Mouse (Mus musculus): Measurements from ENCODE around the gene Hivep2. TPM values are rescaled to one million over a fixed set of nuclear protein-coding genes. Genes with fewer than 3 reads are reported as not detected.

The Hivep2 gene
- 10.4 and 11.7 TPM in 2 replicates for polyA plus RNA-seq (2015; fragmentation: Nextera tagmentation; extraction: Ambion mirVana)

DNA sequence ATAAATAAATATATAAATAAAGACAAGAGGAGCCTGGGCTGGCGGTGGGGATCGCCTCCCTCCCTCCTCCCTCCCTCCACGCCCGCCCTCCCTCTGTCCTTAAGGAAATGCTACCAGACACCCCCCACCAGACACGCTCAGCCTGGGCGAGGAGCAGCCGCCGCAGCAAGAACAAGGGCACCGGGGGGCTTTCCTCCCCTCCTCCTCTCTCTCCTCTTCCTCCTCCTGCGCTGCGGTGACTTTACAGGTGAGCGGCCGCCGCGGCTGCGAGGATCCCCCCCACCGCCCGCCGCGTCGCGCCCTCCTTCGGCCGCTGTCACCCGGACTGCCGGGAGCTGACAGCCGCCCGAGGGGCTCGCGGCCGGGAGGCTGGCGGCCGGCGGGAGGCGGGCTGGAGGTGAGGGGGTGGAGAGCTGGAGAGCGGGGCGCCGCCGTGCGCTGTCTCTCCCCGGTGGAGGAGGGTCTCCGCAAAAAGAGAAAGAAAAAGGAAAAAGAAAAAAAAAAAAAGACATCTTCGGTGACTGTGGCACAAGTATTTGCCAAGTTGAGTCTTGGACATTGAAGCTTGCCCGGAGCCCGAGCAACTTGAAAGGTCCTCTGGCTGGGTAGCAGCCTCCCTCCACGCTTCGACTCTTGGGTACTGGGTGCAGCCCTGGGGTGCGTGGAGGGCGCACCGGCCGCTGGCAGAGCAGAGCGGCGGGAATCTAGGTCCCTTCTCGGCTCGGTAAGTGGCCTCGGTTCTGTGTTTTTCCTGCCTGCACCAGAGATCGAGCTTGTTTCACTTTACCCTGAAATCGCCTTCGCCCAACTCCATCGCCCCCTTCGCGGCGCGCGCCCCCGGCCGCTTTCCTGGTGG, at the start of gene Hivep2:
Hivep2 (plus strand) TSS at position 102 of the 856 bp plus-strand sequence.
- Histone ChIP-seq H3K36me3 (no peaks in the 10 kb centered on the region), H3K9ac (replicated peaks) (peak within 1 kb of the TSS; percentile 97), H3K4me2 (peak within 1 kb of the TSS; percentile 98), H3K9me3 (replicated peaks) (no peaks in the 10 kb centered on the region), H3K27ac (replicated peaks) (peak within 1 kb of the TSS; percentile 99), H3K4me1 (peaks cover 13% of the 10 kb centered on the region), H3K4me3 (replicated peaks) (peak within 1 kb of the TSS; percentile 84), H3K27me3 (replicated peaks) (peaks cover 2% of the 10 kb centered on the region; the same call in 1 of the 2 replicates)
- under 1% methylated on average over 67 of the region's 67 CpGs for WGBS
- ATAC-seq (ENCODE audit: low FRiP score), result peak; percentile 51

DNA sequence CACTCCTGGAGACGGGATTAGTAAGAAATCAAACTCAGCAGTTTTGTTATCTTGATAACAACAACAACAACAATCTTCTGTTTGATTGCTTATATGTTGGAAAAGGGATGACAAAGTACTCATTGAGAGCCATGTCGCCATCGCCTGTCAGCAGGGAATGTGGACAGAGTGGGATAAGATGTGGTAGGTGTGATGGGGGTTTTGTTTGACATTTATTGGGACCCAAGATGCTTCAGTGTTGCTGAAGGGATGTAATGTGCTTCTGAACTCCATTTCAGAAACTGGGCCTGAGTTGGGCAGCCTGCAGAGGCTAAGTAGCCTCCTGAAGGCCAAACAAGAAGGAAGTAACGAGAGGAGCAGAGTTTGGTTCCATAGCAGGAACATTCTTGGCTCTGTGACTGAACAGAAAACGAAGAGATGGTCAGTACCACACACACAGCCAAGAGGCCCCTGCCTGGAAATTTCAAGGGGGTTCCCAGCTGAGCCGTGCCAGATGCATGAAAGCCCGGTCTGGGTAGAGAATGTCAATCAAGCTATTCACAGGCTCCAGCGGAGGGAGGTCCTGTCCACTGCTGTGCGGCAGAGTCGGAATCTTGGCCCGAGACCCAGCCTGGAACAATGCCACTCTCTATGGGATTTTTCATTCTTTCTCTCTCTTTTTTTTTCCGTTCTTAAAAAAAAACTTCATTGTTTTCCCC, 49.1 kb upstream of the Hivep2 start:
- Histone ChIP-seq H3K4me3 (replicated peaks) (no peak overlapping the region), H3K9ac (replicated peaks) (no peak overlapping the region), H3K9me3 (replicated peaks) (no peaks in the 10 kb centered on the region), H3K4me1 (peaks cover 7% of the 10 kb centered on the region; the same call in 1 of the 2 replicates), H3K27me3 (replicated peaks) (no peaks in the 10 kb centered on the region), H3K36me3 (no peaks in the 10 kb centered on the region), H3K4me2 (no peak overlapping the region), H3K27ac (replicated peaks) (peak overlapping the region; percentile 30)
- WGBS, result 30% methylated on average over 12 of the region's 12 CpGs
- peak; percentile 77 for ATAC-seq (ENCODE audit: low FRiP score)

DNA sequence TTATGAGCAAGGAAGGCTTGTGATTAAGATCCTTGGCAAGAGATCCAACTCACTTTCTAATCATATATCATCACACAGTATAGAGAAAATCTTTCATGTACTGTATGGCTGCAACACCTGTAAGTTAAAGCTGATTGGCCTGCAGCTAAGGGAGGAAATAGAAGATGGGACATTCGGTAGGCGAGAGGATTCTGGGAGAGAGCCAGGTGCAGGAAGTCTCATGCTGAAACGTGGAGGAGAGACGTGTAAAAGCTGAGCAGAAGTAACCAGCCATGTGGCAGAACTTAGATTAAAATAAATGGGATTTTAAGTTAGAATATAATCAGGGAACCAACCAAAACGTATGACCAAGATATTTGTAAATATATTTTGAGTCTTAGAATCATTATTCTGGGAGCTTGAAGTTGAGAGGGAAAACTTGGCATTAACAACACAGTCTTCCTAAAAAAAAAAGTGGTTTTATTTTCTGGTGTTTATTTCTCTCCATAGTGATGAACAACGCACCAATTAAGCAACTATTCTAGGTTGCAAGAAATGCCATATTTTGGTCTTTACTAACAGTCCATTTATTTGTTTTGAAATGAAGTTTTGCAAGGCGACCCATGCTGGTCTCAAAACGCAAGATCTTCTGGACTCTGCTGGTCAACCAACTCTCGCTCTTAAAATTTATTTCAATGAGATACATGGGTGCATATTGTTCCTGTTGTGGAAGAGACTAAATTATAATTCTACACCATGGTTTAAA, 44.1 kb upstream of the Hivep2 start:
- ATAC-seq (ENCODE audit: low FRiP score), result no peak
- 90% methylated on average over 9 of the region's 9 CpGs for WGBS
- Histone ChIP-seq H3K4me2 (no peak overlapping the region), H3K9ac (replicated peaks) (no peak overlapping the region), H3K4me1 (peaks cover 3% of the 10 kb centered on the region; the same call in 1 of the 2 replicates), H3K4me3 (replicated peaks) (no peak overlapping the region), H3K27me3 (replicated peaks) (no peaks in the 10 kb centered on the region), H3K27ac (replicated peaks) (no peak overlapping the region), H3K9me3 (replicated peaks) (no peaks in the 10 kb centered on the region), H3K36me3 (no peaks in the 10 kb centered on the region)

DNA sequence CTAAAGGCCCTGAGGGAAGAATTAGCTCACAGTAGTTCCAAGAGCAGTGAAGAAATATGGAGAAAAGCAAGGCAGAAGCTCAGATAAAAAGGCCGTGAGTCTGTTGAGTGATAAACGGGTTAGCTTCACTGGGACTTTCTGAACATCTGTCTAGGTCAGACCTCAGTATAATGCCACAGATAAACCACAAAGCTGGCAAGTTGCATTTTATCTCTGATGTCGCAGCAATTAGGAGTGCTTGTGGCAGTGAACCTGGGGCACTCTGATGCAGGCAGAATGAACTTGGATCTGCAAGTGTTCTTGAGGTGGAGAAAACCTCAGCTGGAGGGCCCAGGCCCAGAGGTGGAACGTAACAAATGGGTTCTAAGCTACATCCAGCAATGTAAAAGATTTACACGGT, 36.6 kb upstream of the Hivep2 start:
- H3K4me1 ChIP-seq, result no peaks in the 10 kb centered on the region
- no peaks in the 10 kb centered on the region for H3K9me3 ChIP-seq (replicated peaks)
- no peak overlapping the region for H3K27ac ChIP-seq (replicated peaks)
- no peaks in the 10 kb centered on the region for H3K36me3 ChIP-seq
- no peak for ATAC-seq (ENCODE audit: low FRiP score)
- WGBS, result 83% methylated on average over 5 of the region's 5 CpGs
- no peak overlapping the region for H3K4me2 ChIP-seq
- H3K27me3 ChIP-seq (replicated peaks), result no peaks in the 10 kb centered on the region
- H3K9ac ChIP-seq (replicated peaks), result no peak overlapping the region
- no peak overlapping the region for H3K4me3 ChIP-seq (replicated peaks)

DNA sequence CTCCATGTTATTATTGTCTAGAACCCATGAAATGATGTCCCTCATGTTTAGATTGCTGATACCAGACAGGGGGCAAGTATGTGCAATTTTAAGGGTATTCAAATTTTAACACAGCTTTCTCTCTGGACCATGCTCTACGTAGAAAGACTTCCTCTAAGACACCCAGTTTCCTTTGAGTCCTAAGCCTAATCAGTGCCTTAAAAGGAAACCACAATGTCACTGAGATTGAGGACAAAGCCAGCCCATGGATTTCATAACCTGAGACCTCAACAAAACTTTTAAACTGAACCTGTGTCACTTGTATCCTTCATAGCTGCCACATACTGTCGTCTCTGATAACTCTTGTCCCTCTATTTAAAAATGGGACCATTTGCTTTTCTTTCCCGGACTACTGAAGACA, 33.7 kb upstream of the Hivep2 start:
- Histone ChIP-seq H3K4me1 (no peaks in the 10 kb centered on the region), H3K9me3 (replicated peaks) (no peaks in the 10 kb centered on the region), H3K27me3 (replicated peaks) (no peaks in the 10 kb centered on the region), H3K27ac (replicated peaks) (no peak overlapping the region), H3K9ac (replicated peaks) (no peak overlapping the region), H3K4me2 (no peak overlapping the region), H3K4me3 (replicated peaks) (no peak overlapping the region), H3K36me3 (no peaks in the 10 kb centered on the region)
- 81% methylated on average over 3 of the region's 3 CpGs for WGBS
- no peak for ATAC-seq (ENCODE audit: low FRiP score)

- Histone ChIP-seq H3K9me3 (replicated peaks) (no peaks in the 10 kb centered on the region), H3K4me3 (replicated peaks) (no peak overlapping the region), H3K36me3 (no peaks in the 10 kb centered on the region), H3K27ac (replicated peaks) (no peak overlapping the region), H3K4me1 (no peaks in the 10 kb centered on the region), H3K9ac (replicated peaks) (no peak overlapping the region), H3K27me3 (replicated peaks) (no peaks in the 10 kb centered on the region), H3K4me2 (no peak overlapping the region)
- no peak for ATAC-seq (ENCODE audit: low FRiP score)
- 78% methylated on average over 7 of the region's 7 CpGs for WGBS
Measured at GRCm38 (mm10) chr10:13933320-13933719, 32.6 kb upstream of the Hivep2 start.

DNA sequence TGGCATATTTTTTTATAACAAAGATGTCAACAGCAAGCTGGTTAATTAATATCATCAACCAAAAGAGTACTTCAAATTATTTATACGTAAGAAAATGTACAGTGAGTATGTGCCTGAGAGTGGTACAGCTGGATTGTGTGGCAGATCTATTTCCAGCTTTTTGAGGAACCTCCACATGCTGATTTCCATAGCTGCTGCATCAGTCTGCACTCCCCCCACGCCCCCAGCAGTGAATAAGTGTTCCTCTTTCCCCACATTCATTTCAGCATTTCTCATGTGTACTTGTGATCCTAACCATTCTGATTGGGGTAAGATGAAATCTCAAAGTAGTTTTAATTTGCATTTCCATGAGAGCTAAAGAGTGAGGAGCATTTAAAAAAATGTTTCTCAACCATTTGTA, 30.2 kb upstream of the Hivep2 start:
- Histone ChIP-seq H3K27ac (replicated peaks) (no peak overlapping the region), H3K4me2 (no peak overlapping the region), H3K27me3 (replicated peaks) (no peaks in the 10 kb centered on the region), H3K36me3 (no peaks in the 10 kb centered on the region), H3K9me3 (replicated peaks) (no peaks in the 10 kb centered on the region), H3K4me3 (replicated peaks) (no peak overlapping the region), H3K4me1 (no peaks in the 10 kb centered on the region), H3K9ac (replicated peaks) (no peak overlapping the region)
- 77% methylated on average over 2 of the region's 2 CpGs for WGBS
- no peak for ATAC-seq (ENCODE audit: low FRiP score)

- Histone ChIP-seq H3K36me3 (no peaks in the 10 kb centered on the region), H3K9ac (replicated peaks) (no peak overlapping the region), H3K9me3 (replicated peaks) (no peaks in the 10 kb centered on the region), H3K4me3 (replicated peaks) (no peak overlapping the region), H3K27me3 (replicated peaks) (no peaks in the 10 kb centered on the region), H3K27ac (replicated peaks) (no peak overlapping the region), H3K4me1 (no peaks in the 10 kb centered on the region), H3K4me2 (no peak overlapping the region)
- no peak for ATAC-seq (ENCODE audit: low FRiP score)
- 93% methylated on average over 2 of the region's 2 CpGs for WGBS
Measured at GRCm38 (mm10) chr10:13941406-13941805, 24.5 kb upstream of the Hivep2 start.

- Histone ChIP-seq H3K9me3 (replicated peaks) (no peaks in the 10 kb centered on the region), H3K9ac (replicated peaks) (no peak overlapping the region), H3K27ac (replicated peaks) (no peak overlapping the region), H3K36me3 (no peaks in the 10 kb centered on the region), H3K4me2 (no peak overlapping the region), H3K4me1 (no peaks in the 10 kb centered on the region), H3K4me3 (replicated peaks) (no peak overlapping the region), H3K27me3 (replicated peaks) (no peaks in the 10 kb centered on the region)
- ATAC-seq (ENCODE audit: low FRiP score), result no peak
- WGBS, result 76% methylated on average over 3 of the region's 3 CpGs
Measured at GRCm38 (mm10) chr10:13943706-13944105, 22.2 kb upstream of the Hivep2 start.

GRCm38 (mm10) chr10:13946498-13946897, 19.4 kb upstream of the Hivep2 start:
- H3K36me3 ChIP-seq, result no peaks in the 10 kb centered on the region
- WGBS, result 74% methylated on average over 7 of the region's 7 CpGs
- no peak overlapping the region for H3K9ac ChIP-seq (replicated peaks)
- H3K4me3 ChIP-seq (replicated peaks), result no peak overlapping the region
- H3K9me3 ChIP-seq (replicated peaks), result no peaks in the 10 kb centered on the region
- ATAC-seq (ENCODE audit: low FRiP score), result no peak
- H3K27me3 ChIP-seq (replicated peaks), result no peaks in the 10 kb centered on the region
- no peaks in the 10 kb centered on the region for H3K4me1 ChIP-seq
- H3K4me2 ChIP-seq, result no peak overlapping the region
- H3K27ac ChIP-seq (replicated peaks), result no peak overlapping the region

DNA sequence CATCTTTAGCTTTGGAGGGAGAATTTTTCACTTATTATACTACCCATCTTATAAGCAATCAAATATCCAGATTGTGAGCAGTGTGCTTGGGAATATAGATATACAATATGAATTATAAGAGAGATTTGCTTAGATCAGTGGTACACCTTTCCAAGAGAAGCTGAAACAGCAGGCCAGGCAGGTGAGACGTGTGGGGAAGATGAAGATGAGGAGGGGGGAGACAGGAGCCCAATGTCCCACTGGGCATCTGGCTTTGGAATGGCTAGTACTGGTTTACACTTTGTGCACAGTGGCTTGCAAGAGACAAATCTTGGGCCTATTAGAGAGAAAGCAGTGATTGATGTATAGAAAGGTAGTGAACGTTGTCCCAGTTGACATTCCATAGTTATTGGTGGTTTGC, 2.9 kb upstream of the Hivep2 start:
- Histone ChIP-seq H3K36me3 (no peaks in the 10 kb centered on the region), H3K9me3 (replicated peaks) (no peaks in the 10 kb centered on the region), H3K4me3 (replicated peaks) (no peak overlapping the region), H3K4me2 (no peak overlapping the region), H3K4me1 (peaks cover 5% of the 10 kb centered on the region), H3K27me3 (replicated peaks) (peaks cover 2% of the 10 kb centered on the region; the same call in 1 of the 2 replicates), H3K9ac (replicated peaks) (no peak overlapping the region), H3K27ac (replicated peaks) (no peak overlapping the region)
- no peak for ATAC-seq (ENCODE audit: low FRiP score)
- 54% methylated on average over 2 of the region's 2 CpGs for WGBS
